Mouse (Mus musculus) thymus, postnatal 36 days (tissue): ENCODE data around the gene Cyp11a1.

ENCODE experiments used
- DNase-seq, 2 experiments: peaks; one replicate each; pipeline ENCODE4 v3.0.0; 2022; ENCODE audit warnings: mixed read lengths in 2 of 2

Cyp11a1 gene

DNA sequence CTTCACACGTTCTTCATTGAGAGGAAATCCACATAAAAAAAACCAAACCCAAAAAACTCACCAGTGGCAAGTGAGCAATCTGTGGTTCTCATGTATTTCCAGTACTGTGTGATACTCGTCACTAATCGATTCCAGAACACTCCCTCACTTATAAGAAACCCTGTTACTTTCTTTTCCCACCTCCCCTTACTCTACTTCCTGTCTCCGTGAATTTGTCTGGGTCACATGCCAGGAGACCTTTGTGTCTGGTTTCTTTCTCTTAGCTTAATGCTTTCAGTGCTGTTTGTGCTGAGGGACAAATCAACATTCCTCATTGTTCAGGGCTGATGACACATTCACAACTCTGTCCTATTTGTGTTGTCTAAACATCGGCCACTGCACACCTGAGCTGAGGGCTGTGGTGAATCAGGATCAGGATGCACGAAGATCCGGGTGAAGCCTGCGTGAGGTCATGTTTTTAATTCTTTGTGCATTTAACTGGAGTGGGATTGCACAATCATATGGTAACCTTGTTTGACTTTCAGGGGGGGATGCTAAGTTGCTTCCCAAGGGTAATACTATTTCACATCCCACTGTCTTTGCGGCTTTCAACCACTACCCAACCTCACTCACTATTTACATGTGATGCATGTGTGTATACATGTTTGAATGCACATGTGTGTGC lies 33.3 kb upstream of the Cyp11a1 start:
- DNase-seq: no peak

DNA sequence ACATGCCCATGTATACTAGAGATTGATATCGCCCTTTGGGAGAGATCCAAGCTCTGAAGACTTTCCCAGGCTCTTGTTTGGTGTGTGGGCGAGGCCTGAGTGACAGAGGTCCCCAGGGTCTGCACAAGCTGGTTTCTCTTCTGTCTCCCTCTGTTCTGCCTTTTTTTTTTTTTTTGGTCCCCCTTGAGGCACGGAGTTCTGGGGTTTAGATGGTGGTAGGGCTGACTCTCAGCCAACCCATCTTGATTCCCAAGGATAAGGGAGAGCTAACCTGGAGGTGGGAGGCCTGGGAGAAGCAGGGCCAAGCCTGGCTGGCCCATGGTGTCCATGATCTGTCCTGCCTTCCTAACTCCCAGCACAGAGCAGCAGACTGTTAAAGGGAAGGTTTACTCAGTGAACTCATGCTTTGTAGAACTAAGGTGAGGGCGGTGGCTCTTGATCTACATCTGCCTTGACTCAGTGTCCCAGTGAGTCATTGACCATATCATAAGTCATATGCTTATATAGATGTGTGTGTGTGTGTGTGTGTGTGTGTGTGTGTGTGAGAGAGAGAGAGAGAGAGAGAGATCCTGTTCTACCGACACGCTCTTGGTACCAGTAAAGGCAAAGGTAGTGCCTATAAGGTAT lies 32.7 kb upstream of the Cyp11a1 start:
- DNase-seq: no peak

DNA sequence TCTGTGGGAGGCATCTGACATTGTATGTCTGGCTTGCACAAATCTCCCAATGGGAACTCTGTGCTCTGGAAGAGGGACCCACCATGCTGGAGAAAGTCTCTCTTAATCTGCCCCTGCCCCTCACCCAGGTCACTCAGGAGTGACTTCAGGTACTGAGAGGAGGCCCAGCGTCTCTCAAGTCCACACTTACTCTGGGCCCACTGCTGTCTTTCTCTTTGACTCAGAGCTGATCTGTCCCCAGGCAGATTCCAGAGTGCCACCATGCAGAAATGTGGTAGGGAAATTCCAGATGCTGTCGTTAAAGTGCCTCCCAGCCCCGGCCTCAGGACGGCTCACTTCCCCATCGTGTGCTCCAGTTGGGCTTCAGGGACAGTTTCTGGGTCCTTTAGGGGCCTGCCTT lies 32.0 kb upstream of the Cyp11a1 start:
- no peak for DNase-seq

DNA sequence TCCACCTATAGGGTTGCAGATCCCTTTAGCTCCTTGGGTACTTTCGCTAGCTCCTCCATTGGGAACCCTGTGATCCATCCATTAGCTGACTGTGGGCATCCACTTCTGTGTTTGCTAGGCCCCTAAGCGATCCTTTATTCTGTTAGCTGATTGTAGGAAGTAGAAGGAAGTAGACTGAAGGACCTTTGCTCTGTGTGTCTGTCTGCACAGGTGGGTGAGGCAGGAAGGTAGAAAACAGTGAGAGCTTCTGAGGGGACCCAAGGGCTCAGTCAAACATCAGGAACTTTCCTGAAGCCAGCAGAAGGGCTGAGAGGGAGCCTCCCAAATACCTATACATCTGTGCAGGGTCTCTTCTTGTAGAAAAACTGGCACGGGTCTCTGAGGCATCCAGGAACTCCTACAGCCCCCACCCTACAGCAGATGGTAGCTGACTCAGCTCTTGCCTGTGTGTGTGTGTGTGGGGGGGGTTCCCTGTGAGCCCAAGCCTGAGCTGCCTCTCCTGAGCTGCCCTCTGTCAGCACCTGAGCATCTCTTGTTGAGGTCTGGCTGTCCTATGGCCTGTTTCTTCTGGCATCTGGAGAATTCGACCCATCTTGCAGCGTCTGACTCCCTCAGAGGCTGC lies 30.9 kb upstream of the Cyp11a1 start:
- peak in 1 of 2 experiments; percentile 45 for DNase-seq

DNA sequence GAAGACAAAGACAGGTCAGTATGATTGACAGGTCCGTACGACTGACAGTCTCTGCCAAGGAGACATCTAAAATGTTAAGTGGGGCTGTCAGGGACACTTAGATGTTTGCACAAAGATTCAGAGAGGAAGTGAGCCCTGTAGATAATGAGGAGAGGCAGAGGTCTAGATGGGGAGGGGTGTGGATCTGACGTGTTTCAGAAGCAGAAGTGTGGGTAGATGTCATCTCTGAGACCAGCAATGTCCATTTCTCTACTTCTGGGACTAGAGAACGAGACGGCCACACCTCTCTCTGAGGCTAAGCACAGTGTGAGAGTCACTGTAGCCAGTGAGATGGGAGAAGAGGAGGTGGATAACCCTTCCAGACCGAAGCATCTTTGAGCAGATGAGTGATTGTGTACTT lies 28.2 kb upstream of the Cyp11a1 start:
- no peak for DNase-seq

DNA sequence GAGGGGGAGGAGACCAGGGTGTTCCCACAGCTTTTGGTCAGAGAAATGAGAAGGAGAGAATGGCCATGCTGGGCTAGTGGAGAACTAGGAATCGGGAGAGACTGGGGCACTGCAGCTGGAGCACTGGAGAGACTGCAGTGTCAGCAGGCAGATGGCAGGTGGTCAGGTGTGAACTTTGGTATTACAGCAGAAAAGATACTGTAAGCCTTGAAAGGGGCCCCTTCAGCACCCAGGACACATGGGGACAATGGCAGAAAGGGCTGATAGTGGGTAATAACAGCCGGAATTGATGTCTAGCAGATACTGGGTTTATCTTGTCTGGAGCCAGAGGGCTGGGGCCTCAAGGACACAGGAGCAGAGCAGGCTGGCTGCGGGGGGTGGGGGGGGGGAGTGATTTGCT lies 27.4 kb upstream of the Cyp11a1 start:
- no peak for DNase-seq

DNA sequence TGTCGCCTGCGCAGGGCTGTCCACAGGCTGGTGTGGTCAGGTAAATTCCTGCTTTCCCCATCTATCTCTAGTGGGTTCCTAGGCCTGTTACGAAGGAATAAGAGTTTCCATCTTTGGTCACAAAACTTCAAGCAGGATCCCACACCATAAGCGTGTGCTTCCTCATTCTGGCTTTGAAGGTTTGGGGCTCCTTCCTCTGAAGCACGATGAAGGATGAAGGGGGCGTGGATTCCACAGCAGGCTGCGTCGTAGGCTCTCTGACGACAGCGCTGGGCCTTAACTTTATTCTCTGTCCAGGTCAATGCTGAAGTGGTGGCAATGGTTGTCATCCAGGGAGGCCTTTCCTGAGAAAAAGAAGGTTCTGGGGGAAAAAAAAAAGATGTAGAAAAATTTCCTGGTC lies 25.6 kb upstream of the Cyp11a1 start:
- DNase-seq: peak in 1 of 2 experiments; percentile 42

DNA sequence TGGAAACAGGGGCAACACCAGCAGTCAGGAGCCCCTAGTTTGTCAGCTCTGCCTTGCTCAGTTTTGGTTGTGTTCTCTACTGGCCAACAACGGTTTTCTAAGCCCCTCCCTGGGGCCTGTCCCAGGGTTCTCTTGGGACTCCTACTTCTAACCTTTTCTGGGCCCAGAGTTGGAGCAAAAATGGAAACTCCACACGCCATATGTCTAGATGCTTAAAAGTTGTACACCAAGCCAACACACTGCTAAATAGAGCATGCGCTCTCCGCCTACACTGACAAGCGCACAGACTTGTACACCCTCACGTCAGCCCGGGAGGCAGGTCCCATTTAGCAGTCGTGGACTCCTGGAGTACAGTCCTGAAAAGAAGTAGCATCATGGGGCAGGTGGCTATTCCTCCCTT lies 20.9 kb upstream of the Cyp11a1 start:
- DNase-seq: peak in 1 of 2 experiments; percentile 29

DNA sequence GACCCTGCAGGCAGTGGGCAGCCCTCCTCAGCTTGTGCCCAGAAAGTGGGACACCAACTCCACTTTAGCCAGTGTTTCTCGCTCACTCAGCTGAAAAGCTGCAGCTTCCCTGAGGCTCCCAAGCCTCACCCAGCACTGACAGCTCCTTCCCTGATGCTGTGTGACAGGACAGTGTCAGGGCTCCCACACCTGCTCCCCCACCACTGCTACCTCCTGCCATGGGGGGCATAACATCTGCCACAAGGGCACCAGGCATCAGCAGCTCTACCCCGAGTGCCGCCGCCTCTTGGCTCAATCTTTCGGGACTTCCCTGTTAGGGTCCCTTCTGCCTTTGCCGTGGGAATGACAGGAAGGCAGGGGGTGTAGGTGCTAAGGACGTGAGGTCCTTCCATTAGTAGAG lies 19.9 kb upstream of the Cyp11a1 start:
- peak; percentile 65 to 79 for DNase-seq

DNA sequence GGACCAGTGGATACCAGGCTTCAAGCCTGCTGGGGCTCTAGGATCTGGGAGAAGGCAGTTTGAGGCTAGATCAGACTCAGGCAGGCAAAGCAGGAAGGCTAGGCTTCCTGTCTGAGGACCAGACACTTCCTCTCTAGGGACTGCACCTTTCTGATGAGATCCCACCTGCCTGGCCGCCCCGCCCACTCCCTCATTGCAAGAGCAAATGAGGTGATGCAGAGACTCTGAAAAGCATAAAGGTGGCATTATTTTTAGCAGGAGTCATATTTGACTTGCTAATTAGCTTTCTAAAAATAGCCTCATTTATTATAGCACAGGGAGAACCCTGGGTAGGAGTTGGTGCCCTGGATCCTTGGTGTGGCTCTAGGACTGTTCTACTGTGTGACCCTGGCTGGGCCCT lies 18.1 kb upstream of the Cyp11a1 start:
- peak in 1 of 2 experiments; percentile 33 for DNase-seq

DNA sequence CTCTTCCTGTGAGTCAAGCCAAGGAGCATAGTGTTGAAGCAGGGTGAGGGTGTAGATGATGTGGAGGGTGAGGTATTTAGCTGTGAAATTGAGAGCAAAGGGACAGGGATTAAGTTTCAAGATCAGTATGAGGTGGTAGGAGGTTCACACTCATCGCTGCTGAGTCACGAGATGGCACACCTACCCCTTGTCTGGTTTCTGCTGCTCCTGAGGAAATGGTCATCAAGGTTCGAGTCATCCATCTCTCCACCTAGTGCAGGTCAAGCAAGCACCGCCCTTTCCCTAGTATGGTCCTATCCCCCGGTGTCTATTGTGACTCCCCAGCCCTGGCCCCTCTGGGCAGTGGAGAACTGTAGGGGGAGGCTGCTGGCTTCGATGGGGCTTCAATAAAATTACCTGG lies 16.9 kb upstream of the Cyp11a1 start:
- peak in 1 of 2 experiments; percentile 4 for DNase-seq

DNA sequence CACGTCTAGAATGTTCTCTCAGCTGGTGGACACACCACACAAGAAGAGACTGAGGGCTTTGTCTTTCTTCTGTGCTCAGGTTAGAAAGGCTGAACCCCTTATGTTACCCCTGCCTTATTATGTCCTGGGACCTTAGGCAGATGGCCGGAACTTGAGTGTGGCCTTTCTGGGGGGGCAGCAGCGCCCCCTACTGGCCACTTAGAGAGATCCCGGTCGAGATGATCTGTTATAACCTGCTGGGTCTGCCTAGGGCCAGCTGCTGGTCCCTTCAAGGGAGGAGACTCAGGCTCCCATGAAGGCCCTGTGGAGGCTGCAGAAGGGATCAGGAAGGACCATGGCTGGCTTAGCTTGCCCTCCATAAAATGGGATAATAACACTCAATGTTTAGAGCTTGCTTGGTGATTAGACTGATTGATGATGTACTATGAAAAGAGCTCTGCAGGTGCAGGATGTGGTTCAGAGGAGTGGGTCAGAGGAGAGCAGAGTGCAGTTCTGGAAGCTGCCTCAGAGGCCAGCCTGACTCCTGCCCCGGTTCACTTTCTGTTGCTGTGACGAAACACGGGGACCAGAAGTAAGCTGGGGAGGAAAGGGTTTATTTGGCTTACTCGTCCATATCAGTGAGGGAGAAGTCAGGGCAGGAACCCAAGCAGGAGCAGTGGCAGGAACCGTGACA lies 15.6 kb upstream of the Cyp11a1 start:
- DNase-seq: peak in 1 of 2 experiments; percentile 57

DNA sequence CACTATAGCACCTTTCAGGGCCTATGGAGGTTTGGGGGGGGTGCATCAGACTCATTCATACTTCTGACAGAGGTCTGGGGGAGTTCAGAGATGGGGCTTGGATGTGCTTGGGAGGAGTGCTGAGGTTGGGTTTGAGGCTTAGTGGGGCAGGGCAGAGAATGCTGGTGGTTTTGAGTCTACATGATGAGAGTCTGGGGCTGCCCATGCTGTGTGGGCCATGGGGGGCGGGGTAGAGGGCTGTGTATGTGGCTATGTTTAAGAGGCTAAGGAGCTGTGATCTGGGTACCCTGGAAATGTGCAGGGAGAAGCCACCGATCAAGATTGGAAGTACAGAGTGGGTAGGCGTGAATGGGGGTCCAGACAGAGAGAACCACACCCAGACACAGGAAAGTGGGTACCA lies 14.2 kb upstream of the Cyp11a1 start:
- DNase-seq: no peak

DNA sequence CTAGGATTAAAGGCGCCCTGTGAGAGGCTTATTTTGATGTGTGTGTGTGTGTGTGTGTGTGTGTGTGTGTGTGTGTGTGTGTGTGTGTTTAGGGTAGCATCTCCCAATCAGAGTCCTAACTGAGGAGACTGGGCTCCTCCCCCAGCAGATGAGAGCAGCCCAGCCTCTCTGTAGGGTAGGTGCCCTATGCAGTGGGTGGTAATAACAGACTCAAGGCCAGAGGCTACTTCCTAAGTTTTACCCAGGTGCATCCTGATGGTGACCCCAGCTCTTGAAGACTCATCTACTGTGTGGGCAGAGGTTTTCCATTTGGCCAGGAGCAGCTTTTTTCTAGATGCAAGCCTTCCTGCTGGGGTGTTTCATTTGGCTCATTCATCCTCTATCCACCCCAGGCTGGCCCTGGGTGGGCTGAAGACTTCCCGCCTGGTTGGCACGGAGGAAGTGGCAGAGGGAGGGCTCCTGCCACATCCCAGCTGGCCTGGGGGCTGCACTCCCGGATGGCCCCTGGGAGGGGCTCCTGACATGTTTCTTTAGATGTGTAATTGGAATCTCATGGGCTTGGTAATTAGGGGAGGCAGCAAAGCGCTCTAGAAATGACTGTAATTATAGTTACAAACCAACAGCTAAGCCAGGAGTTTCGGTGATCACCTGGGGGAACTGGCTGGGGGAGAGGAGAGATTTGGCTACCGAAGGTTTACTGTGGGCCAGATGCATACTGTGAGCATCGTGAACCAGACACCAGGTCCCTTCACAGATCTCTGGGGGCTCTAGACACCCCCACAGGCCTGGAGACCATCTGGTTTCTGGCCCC lies 13.2 kb upstream of the Cyp11a1 start:
- peak in 1 of 2 experiments; percentile 35 for DNase-seq

DNA sequence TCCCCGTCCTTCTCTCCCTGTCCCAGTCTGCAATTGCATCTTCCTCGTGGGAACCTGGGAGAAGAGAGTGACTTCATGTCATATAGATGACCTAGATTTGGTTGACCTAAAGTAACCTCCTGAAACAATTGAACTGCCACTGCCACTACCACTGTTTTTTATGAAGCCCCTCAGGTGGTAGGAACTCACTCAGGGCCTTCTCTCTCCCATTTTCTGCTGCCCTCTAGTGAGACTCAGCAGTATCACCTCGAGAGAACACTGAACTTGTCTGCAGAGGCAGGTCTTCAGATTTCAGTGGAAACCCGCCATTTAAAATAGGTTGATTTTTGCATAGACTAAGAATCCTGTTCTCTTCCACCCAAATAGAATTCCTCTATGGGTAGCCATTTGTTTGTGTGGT lies 10.9 kb upstream of the Cyp11a1 start:
- DNase-seq: peak; percentile 66

DNA sequence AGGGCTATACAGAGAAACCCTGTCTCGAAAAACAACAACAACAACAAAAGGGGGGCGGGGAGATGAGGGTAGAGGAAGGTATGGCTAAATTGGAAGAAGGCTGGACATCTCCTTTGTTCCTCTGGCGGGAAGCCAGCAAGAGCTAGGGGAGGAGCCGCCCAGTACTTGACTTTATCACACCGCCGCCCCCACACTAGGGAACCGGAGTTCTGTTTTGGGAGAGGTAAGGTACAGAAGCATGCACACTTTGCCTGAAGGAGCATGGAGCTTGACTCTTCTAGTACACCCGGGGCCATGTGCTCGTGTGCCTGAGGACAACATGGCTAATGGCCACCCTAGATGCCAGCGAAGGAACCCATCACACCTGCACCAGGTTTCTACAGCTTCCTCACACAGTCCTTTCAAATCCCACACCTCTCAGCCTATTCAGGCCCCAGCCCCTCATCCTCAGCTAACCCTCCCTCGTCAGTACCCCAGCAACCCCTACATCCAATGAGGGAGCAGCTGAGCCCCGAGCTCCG lies 8.6 kb upstream of the Cyp11a1 start:
- DNase-seq: no peak

DNA sequence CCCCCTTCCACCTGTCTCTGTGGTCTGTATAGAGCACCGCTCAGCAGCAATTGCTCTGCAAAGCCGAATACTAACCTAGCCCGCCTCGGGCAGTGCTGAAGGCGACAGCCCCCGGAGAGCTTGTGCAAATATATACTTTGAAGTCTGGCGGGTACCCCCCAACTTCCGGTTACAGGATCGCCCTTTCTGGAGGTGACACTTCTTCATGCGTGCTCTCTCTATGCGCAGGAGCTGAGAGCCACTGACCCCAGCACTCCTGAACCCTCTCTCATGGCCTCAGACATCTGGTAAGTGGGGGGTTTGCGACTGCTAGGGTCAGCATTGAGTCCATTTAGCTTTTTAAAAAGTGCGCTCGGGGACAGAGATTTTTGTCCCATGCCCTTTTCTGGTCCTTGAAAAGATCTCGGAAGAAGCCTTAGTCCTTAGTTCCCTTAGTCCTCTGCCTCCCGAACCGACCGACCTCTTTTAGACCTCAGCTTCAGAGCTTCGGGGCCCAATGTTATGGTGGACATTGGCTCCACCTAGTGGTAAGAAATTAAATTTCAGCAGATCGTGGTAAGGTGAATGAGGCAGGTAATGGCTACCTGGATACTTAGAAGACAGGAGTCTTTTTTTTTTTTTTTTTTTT lies 8.1 kb upstream of the Cyp11a1 start:
- peak; percentile 90 to 95 for DNase-seq

DNA sequence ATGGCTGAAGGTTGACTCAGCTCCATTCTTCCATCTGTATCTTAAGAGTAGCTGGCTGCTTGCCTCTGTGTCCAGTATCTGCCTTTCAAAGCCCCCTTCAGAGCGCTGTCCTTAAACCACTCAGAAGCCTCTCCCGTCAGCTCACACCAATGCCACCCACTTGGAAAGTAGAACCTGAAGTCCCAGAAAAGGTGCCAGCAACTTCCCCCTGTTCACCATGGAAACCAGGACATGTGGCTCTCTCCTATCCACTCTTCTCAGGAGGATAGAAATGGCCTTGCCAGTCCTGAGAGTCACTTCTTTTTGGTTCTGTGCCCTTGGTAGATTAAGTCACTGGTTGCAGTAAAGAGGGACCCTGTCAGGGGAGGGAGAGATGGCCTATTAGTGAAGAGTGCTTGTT lies 7.5 kb upstream of the Cyp11a1 start:
- no peak for DNase-seq

DNA sequence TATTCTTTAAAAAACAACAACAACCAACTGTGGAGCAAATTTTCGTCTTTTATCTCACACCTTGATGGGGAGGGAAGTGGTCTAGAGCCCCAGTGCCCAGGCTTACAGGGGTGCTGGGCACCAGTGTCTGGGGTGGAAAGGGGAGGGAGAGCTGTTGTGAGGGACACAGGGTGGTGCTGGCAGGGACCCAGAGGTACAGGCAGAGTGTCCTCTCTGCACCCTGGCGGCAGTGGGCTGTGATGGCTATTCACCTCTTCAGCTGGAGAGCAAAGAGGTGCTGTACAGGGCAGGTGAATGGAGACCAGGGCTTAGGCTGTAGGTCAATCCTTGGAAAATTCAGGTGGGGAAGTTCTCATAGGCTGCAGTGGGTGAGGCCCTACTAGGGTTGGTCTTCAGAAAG lies 6.5 kb upstream of the Cyp11a1 start:
- no peak for DNase-seq

DNA sequence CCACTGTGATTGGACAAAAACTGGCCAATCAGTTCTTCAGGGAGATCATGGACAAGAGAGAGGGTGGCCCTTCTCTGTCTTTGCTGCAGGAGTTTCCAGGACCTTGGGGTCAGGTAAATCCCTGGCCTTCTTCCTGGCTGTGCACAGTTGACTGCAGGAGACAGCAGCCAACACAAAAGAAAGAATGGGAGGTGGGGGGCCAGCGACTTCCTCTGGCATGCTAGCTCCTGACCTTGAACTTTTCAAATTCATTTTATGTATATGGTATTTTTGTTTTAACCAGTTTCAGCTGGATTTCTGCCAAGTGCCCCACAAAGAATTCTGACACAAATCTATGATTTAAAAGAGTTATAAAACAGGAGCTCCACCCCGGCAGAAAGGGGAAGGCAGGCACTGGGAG lies 2.9 kb upstream of the Cyp11a1 start:
- no peak for DNase-seq

DNA sequence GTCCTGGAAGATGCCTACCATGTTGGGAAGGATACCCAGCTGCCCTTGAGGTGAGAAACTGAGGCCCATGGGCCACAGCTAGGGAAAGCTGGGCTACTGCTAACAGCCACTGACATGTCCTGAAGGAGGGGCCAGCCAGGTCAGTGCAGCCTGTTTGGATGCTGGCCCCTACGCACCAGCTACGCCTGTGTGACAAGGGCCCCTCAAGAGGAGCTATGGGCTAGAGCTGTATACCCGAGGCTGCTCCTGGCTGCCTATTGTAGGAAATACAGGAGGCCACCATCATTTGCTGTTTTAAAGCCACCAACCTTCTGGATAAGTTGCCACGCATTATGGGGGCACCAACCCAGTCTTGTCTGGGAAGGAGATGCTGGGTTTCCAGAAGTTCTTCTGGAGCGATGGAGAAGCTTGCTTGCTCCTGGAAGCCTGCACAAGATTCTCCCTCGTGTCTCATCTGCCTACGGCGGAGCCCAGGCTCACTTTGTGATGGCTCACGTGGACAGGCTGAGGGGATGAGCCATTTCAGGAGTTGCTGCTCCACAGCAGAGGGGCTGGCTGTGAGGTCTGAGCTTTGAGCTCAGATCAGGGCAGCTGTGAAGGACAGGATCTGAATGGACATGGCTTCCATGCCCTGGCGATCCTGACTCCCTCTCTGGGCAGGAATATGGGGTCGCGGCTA lies 2.3 kb downstream of the Cyp11a1 start:
- no peak for DNase-seq

DNA sequence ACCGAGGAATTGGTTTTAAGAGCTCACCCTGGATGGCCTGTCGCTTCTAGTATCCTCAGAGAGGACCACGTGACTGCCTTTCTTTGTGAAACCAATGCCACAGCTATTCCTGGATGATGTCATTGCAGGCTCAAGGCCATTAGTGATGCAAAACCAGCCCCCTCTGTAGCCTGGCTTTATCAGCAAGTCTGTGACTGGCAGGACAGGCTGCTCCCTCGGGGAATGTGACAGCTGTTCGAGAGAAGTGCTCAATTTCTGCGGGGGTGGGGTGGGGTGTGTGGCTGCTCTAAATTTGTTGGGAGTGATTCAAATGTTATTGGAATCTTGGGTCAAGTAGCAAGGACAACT lies 2.8 kb downstream of the Cyp11a1 start:
- DNase-seq: no peak
